Mouse (Mus musculus) MEL-GATA-1-ER (cell line): ENCODE data around the gene Fam213a.
"Not testable (repeated sequence)": the region's sequence is repeated elsewhere in the genome, so short reads cannot be mapped to it uniquely, and the experiment has no call there.

Source experiments
- DNase-seq: peaks from one replicate; pipeline ENCODE4 v3.0.0-alpha.2; 2012; ENCODE audit warnings: low read depth; ENCODE audit errors: extremely low read depth

Gene Fam213a

DNA sequence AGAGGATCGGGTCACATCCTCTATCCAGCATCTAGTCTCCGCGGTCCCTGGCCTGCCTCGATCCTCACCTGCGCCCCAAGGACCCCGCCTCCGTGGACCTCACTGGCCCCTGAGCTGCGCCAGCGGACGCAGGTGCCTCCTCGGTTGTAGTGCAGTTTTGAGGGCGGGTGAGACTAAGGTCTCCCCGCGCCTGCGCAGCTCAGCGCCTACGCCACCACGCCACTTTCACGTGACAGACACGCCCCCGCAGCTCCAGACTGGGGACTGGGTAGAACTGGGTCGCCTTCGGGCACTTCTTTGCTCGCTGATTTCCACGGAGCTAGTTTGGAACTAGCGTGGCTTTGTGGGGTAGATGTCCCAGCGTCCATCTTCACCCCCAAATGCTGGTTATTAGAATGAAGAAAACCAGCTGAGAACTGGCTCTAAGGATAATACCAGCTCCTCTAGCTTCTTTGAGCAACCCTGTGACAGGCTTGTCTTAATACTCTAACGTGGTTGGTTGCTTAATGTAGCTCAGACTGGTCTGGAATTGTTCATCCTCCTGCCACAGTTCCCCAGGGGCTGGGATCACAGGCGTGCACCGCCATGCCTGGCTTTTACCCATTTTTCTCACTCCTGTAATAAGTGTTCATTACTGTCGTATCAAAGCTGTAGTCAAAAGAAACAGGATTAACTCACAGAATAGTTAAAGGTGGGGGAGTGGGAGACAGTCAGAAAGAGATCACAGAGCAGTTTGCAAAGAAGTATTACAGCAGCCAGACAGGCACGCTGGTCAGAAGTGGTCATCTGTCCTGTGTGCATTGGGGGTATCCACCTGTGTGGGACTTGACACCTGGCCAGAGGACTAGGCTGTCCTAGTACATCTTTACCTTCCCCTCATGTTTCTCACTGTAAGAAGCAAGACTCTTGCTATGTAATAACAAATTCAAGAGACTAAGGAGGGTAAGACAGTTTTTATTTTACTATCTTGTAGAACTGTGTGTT lies at the start of gene Fam213a:
Gene Fam213a, minus strand, starts transcription at position 159 of the 984 bp plus-strand sequence.
- DNase-seq, result peak; percentile 69

DNA sequence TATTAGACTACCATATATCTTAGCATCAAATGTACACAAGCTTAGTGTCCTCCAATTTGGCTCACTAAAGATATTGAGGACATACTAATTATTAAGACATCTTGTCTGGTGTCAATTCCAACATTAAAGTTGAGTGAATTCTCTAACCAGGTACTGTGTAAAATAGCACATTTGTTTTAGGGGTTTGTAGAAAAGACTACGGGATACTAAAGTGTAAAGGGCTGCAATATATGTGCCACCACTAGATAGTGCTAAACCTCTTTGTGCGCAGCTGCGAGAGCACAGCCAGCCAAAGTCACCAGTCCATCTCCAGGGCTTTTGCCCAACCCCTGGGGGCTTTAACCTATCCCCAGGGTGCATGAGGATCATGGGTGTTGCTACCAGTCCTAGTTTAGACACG lies 39.6 kb upstream of the Fam213a start:
- DNase-seq, result not testable (repeated sequence)

DNA sequence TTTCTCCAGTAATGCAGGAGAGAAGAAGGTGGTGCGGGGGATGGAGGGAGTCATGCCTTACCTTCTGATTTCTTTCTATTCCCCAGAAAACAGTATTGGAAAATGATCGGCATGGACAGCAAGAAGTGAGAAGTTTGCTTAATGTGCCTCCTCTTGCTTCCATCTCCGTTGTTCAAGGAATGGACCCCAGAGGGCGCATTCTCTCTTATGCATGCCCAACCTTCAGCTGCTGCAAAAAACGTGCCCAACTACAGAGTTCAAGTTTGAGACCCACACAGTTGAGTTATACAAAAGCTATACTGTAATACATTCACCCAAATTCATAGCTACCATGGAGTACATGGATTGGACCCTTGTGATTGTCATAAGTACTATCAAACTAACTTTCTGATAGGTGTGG lies 38.9 kb upstream of the Fam213a start:
- DNase-seq, result peak; percentile 26

DNA sequence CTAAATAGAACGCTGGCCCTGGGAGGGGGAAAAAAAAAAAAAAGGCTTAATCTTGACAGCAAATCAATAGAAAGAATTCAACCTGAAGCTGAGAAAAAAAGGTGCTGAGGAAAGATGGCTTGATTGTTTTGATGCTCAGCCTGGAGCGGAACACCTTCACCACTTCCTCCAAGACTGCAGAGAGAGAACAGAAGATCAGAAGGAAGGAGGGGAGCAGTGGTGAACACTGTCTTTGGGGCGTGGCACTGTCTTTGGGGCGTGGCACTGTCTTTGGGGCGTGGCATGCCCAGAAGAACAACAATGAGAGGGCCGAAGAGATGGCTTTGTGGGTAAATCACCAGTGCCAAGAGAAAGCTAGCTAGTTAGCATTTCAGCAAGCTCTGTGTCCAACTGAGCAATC lies 36.9 kb upstream of the Fam213a start:
- DNase-seq, result no peak

DNA sequence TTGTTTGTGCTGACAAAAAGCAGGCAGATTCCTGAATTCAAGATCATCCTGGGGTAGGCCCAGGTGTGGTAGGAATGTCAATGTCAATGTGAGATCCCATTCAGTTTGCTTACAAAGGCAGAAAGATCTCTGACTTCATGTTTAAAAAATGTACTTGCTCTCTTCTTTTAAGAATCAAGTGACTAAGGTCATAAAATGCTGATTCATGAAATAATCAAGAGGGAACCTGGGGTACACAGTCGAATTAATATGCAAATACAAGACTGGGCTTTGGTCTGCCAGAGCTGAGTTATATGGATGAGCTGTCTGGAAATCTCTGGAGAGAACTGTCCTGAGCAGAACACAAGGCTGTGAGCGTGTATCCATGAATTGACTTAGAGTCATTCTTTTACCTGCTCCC lies 33.8 kb upstream of the Fam213a start:
- no peak for DNase-seq

DNA sequence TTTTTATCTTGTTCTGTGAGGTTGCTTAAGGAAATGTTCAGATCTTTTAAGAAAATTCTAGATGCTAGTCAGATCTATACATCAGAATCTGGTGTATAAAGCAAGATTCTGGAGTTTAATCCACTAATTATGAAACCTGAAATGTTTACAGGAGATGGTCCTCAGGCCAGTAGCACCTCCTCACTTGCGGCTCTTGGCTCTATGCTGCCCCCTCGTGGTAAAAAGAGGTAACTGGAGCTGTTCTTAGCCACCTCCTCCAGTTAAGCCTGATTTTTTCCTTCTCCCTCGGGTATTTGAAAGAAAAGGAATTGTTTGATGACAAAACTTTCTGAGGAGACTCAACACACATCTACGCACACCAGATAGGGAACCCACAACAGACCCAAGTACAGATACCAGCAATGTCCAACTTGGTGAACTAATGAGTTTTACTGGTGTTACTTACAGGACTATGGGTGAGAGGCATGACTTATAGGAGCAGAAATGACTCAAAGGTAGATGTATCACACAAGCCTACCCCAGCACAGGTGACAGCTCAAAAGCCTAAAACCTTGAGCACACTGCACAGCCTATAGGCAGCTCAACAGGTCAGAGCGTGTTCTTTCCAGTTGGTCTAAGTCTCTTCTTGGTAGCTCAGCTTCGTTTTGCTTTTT lies 21.7 kb upstream of the Fam213a start:
- DNase-seq, result peak; percentile 29

DNA sequence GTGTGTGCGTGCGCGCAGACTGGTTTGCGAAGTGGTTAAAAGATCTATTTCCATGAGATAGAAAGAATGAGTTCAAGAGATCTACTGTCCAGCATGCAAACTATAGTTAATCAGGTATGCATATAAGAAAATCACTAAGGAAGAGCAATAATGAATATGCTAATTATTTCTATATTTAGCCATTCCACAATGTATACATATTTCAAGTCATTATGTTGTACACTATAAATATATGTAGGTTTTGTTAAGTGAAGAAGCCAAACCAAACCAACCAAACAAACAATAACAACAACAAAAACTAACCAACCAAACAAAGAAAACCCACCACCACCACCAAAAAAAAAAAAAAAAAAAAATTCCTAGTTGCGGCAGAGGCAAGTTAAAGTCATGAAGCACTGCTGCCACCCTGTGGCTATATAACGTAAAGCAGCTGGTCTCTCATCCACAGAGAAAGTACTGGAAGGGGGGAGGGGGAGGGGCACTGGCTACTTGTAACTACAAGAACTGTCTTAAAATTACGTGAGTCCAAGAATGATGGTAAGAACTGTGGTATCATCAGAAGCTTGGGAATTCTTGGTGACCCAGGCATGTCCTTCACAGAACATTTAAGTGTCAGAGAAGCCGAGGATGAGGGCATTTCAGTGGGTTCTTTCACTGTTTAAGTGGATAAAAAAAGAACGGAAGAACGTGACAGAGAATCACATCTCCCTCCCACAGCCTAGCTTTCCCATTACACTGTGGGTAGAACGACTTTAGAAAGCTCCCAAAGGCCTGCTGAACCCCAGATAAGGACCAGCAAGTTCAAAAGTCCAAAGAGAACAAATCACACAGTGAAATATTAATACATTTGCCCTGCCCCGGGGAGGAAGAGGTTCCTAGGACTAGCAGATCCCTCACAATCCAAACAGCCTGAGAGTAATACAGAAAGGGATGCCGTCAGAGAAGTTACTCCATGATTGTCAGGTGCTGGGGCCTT lies 19.8 kb upstream of the Fam213a start:
- peak; percentile 38 for DNase-seq

DNA sequence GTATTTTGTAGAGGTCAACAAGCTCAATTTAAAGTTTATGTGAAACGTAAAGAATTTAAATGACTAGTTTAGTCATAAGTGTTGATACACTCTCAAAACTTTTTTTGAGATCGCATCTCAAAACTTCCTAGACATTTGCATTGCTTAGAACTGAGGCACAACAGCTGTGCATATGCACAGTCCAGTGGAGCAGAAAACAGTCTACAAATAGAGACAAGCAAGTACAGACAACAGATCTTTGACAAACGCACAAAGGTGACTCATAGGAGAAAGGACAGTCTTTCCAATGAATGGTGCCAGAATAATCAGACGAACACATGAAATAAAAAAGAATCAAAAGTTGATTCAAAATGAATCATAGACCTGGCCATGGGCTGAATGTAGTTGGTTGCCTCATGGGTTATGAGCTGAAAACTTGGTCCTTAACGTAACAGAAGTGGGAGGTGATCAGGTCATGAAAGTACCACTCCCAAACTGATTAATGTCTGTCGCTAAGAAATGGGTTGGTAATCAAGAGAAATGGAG lies 17.5 kb upstream of the Fam213a start:
- DNase-seq, result no peak

DNA sequence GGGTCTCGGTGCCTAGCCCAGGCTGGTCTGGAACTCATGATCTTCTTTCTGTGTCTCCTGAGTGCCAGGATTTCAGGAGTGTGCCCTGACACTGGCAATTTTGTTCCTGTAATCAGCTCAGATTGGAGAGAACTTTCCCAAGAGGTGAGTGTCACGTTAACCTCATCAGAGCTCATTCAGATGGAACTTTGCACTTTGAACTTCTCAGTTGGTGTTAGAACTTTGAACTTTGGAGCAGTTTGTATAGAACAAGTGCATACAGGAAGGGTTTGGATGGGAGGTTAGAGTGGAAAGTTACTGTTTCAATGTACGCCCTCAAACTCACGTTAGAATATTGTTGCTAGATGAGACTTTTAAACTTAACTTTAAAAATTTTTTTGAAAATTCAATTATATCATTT lies 15.7 kb upstream of the Fam213a start:
- no peak for DNase-seq

DNA sequence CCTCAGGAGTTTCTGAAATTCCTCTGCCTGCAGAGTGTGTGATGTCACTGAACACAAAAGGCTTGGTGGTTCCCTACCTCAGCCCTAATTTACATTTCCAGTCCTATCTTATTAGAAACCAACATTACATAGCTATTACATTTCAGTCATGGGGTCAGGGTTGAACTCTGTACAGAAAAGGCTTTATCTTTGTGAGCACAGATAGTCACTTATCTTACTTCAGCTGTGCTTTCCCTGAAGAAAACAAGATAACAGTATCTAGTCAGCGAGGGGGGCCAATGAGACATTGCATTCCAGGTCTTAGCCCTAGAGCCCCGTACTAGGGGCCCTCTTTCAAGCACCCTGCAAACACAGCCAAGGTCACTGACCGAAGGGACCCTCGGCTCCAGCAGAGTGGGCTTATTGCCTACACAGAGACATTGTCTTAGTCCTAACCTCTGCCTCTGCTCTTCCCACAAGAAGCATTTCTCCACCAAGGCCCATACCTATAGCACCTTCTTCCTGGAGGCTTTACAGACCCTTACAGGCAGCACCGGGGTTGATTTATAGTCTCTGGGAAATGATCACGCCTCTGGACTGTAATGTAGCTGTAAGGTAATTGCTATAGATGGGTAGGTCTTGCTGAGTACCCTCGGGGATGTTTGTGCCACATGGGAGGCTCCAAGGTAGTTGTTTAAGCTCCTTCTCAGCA lies 12.2 kb upstream of the Fam213a start:
- no peak for DNase-seq

DNA sequence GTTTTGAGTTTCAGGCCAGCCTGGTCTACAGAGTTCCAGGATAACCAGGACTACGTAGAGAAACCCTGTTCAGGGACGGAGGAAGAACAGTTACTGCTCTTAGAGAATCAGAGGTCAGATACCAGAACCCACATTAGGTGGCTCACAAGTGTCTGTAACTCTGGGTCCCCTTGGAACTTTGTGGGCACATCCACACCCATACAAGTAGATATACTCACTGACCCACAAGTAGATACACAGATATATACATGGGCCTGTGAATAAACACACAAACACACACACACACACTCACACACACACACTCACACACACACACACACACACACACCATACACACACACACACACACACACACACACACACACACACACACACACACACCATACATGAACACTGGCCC lies 11.5 kb upstream of the Fam213a start:
- DNase-seq, result no peak

DNA sequence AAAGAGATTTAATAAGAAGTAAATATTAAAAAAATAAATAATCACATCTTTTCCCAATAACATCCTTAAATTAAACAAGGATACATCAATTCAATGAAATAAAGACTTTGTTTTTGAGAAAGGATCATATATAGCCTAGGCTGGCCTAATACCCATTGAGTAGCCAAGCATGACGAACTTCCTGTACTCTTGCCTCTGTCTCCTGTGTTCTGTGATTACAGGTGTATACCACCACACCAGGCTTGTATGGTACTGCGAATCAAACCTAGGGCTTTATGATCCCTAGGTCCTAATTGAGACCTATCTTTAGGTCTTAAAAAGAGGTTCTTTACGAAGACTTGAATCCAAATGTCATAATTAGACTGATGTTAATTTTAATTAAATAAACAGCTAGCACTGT lies 7.7 kb upstream of the Fam213a start:
- DNase-seq, result no peak

DNA sequence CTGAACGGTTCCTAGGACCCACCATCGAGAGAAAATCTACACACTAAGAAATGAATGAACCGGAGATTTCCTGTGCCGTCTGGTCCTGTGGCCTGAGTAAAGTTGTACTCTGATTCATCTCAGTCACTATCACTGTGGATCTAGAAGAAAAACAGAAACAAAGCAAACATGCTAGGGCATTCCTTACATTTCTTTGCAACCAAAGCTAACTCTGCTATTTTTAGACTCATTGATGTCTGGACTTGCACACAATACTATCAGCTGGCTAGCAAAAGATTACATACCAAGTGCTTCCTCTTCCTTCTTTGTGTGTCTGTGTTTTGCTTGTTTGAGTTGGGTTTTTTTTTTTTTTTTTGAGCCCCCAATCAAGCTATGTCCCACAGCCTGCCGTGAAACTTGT lies 3.9 kb upstream of the Fam213a start:
- no peak for DNase-seq

DNA sequence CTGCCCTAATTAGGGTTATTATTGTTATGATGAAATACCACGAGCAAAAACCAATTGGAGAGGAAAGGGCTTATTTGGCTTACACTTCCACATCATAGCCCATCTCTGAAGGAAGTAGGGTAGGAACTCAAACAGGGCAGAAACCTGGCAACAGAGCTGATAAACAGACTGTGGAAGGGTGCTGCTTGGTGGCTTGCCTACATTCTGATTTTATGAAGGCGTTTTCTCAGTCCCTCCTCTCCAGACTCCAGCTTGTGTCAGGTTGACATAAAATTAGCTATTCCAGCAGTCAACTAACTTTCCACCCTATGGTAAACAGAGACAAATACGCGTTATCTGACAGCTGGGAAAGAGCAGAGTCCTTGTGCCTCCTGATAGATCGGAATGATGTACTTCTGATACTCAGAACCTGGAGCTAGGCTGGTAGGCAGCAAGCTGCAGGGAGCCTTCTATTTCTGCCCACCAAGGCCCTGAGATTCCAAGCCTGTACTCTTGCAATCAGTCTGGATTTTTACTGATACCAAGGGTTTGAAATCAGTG lies 1.2 kb upstream of the Fam213a start:
- DNase-seq, result no peak

DNA sequence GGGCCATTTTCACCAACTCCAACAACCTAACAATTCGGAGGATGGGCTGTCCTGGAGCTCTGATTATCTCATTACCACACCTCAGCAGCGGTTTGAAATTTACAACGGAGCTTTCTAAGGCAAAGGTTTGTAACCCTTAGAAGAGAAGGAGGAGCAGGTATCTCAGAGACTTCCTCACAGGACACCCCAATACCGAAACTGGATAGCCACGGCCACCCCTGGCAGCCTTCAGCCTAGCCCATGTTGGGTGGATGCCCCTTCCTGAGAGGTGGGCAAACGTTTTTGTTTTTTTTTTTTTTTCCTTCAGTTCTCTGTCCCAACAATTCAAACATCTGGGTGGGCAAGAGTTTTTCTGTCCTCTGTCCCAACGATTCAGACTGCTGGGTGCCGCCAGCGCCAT lies 445 bp downstream of the Fam213a start:
- no peak for DNase-seq

DNA sequence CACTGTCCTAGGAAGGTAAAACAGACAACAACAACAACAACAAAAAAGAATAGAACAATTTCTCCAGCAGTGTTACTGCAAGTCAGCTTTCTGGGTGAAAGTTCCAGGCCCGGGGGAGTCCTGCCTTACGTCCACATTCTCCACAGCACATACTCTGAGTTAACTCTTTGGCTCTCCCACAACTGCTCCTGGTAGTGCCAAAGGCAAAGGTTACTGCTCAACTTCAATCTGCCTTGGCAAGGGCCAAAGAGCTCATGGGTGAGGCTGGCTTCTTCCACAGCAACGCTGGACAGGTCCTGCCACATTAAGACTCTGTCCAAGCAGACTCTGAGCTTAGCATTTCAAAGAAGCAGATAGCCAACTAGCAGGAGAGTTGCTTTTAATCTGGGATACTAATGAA lies 1.7 kb downstream of the Fam213a start:
- no peak for DNase-seq

DNA sequence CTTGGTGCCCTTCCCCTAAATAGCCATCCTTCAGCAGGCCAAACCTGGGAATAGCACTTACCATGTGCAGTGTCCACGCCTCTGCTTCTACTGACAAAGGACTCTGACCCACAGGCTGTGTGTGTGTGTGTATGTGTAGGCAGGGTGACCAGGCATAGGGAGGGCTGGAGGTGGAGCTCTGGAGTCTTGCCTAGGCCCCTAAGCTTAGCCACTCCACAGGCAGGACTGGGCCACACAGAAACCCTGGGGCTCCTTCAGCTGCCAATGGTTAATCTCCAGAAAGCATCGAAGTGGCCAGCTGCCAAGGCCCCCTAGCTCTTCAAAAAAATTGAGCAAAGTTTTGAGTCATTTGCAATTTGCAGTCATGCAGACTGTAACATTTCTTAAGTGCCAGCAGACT lies 5.5 kb downstream of the Fam213a start:
- no peak for DNase-seq

DNA sequence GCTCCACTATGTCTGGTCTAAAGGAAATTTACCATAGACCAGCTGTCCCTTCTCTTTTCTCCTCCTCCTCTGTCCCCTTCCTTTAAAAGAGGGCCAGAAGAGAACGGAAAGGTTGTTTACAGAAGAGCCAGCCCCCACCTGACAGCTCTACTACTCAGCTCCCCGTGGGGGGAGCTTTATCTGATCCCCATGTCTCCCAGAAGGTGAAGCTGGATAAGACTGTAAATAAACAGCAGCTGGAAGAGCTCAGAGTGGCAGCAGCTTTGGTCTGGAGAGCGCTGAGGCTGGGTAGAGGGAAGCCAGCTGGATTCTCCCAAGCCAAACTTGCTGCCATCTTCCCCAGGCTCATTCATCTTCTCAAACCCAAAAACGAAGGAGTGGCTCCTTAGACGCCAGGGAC lies 5.9 kb downstream of the Fam213a start:
- DNase-seq, result no peak

DNA sequence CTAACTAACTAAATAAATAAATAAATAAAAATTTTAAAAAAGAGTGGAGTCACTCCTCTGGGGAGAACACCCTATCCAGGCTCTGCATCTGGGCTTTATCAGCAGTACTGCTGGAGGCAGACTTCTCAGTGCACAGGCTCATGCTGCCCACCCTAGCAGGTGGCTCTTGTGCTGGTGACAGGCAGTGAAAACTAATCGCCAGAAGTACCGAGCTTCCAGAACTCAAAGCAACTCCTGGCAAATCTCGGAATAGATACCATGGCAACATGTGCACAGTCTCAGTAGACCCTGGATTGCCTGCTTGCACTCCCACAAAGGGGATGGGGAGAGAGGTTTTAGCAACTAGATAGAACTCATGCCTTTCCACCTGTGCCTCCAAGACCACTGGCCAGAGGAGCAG lies 6.7 kb downstream of the Fam213a start:
- no peak for DNase-seq

DNA sequence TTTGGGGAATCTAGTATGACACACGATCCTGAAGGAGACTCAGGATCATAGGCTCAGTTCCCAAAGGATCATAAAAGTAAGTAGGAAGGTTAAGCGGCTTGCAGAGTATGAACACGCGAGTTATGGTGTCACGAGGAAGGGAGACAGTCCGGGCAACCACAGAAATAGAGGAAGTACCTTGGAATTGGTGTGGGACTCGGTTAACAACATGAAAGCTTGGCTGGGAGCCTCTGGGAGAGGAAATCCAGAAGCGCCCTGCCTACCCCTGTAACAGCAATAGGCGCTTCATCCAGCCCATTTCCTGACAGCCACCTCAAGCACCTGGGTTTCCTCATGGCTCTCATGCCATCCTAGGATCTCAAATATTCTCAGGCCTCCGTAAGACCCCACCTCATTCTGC lies 7.3 kb downstream of the Fam213a start:
- DNase-seq, result no peak
